Mouse (Mus musculus): ENCODE results near the gene Clca1. TPM values are rescaled to one million over a fixed set of nuclear protein-coding genes. Genes with fewer than 3 reads are reported as not detected.
"Not testable (repeated sequence)": the region's sequence is repeated elsewhere in the genome, so short reads cannot be mapped to it uniquely, and the experiment has no call there.

Clca1 gene
- polyA plus RNA-seq (2015; fragmentation: Nextera tagmentation; extraction: Ambion mirVana), result 0.08 TPM in 1 of 2 replicates, not detected in the other

- H3K4me1 ChIP-seq, result no peaks in the 10 kb centered on the region
- H3K4me2 ChIP-seq (replicated peaks), result no peak within 1 kb of the TSS
- H3K9ac ChIP-seq, result no peak within 1 kb of the TSS
- H3K9me3 ChIP-seq, result no peaks in the 10 kb centered on the region
- no peaks in the 10 kb centered on the region for H3K36me3 ChIP-seq
- H3K4me3 ChIP-seq, result no peak within 1 kb of the TSS
- ATAC-seq (ENCODE audit: low FRiP score, low read depth), result no peak
- H3K27me3 ChIP-seq, result no peaks in the 10 kb centered on the region
- no peak within 1 kb of the TSS for H3K27ac ChIP-seq
Observed at GRCm38 (mm10) chr3:145032676-145033075, at the start of gene Clca1. Gene Clca1 (minus strand): TSS chr3:145032776.

GRCm38 (mm10) chr3:145080904-145081303 is 48.3 kb upstream of the Clca1 start:
- H3K4me1 ChIP-seq, result no peaks in the 10 kb centered on the region
- no peaks in the 10 kb centered on the region for H3K36me3 ChIP-seq
- WGBS, result 78% methylated on average over 8 of the region's 8 CpGs
- H3K4me2 ChIP-seq (replicated peaks), result no peak overlapping the region
- no peaks in the 10 kb centered on the region for H3K9me3 ChIP-seq
- no peak overlapping the region for H3K27ac ChIP-seq
- no peak for ATAC-seq (ENCODE audit: low FRiP score, low read depth)
- H3K27me3 ChIP-seq, result no peaks in the 10 kb centered on the region
- no peak overlapping the region for H3K9ac ChIP-seq
- no peak overlapping the region for H3K4me3 ChIP-seq

DNA sequence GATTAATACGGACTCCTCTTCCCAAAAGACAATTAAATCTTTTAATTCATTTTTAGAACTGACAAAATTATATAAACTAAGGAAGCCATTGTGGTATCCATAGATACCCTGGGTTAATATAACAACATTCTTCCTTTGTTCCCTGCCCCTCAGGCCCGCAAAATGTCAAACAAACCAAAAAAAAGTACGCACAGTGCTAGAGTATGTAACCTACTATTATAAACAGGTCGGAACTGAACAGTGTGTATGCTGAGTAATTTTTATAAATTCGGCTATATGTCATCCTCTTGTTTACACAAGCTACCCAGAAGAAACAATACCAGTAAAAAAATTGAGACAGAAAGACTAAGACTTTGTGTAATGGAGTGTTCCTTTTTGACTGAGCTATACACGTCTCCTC is 45.8 kb upstream of the Clca1 start:
- no peaks in the 10 kb centered on the region for H3K36me3 ChIP-seq
- no peak overlapping the region for H3K4me3 ChIP-seq
- H3K27me3 ChIP-seq, result no peaks in the 10 kb centered on the region
- WGBS, result 89% methylated on average over 6 of the region's 6 CpGs
- no peak overlapping the region for H3K27ac ChIP-seq
- no peaks in the 10 kb centered on the region for H3K4me1 ChIP-seq
- no peak for ATAC-seq (ENCODE audit: low FRiP score, low read depth)
- no peak overlapping the region for H3K4me2 ChIP-seq (replicated peaks)
- no peaks in the 10 kb centered on the region for H3K9me3 ChIP-seq
- H3K9ac ChIP-seq, result no peak overlapping the region

DNA sequence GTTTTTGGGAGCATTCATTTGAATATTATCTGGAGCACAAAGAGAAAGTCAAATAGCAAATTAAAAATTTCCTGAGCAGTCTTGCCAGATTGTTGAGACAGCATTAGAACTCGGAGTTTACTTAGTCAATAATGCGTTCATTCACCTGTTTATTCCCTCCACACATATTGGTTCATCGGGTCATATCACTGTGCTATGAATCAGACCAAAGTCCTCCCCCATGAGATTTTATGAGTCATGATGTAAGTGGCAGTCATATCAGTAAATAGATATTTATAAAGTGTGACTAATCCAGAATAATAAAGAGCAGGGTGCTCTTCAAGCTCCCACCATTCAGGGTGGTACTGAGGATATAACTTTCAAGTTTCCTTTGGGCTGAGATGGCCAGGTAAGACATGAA is 39.8 kb upstream of the Clca1 start:
- Histone ChIP-seq H3K4me2 (replicated peaks) (no peak overlapping the region), H3K27ac (no peak overlapping the region), H3K9ac (no peak overlapping the region), H3K4me1 (no peaks in the 10 kb centered on the region), H3K4me3 (no peak overlapping the region), H3K9me3 (no peaks in the 10 kb centered on the region), H3K36me3 (no peaks in the 10 kb centered on the region), H3K27me3 (no peaks in the 10 kb centered on the region)
- 88% methylated on average over 3 of the region's 3 CpGs for WGBS
- no peak for ATAC-seq (ENCODE audit: low FRiP score, low read depth)

GRCm38 (mm10) chr3:145068964-145069363 is 36.4 kb upstream of the Clca1 start:
- Histone ChIP-seq H3K9ac (no peak overlapping the region), H3K4me2 (replicated peaks) (no peak overlapping the region), H3K4me3 (no peak overlapping the region), H3K36me3 (no peaks in the 10 kb centered on the region), H3K27ac (no peak overlapping the region), H3K9me3 (no peaks in the 10 kb centered on the region), H3K27me3 (no peaks in the 10 kb centered on the region), H3K4me1 (no peaks in the 10 kb centered on the region)
- 80% methylated on average over 4 of the region's 4 CpGs for WGBS
- ATAC-seq (ENCODE audit: low FRiP score, low read depth), result no peak

DNA sequence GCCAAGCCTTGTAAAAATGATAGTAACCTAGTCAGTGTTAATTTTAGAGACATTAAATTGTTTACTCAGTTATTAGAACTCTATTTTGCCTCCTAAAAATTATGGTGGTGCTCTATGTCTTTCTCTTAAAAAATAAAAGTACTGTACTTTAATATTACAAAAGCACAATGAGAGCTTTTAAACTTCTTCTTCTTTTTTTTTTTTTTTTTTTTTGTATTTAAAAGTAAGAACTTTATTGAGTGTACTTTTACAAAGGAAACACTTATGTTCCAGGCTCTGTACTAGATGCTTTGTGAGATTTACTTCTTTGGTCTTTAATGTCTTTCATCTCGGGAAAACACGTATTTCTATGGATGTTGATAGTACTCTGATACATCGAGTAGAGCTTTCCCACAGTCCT is 22.6 kb upstream of the Clca1 start:
- H3K27me3 ChIP-seq; H3K4me3 ChIP-seq; H3K4me1 ChIP-seq; ATAC-seq (ENCODE audit: low FRiP score, low read depth); H3K4me2 ChIP-seq (replicated peaks); H3K9me3 ChIP-seq; H3K9ac ChIP-seq; H3K36me3 ChIP-seq; H3K27ac ChIP-seq: not testable (repeated sequence)
- WGBS, result 87% methylated on average over 3 of the region's 3 CpGs

DNA sequence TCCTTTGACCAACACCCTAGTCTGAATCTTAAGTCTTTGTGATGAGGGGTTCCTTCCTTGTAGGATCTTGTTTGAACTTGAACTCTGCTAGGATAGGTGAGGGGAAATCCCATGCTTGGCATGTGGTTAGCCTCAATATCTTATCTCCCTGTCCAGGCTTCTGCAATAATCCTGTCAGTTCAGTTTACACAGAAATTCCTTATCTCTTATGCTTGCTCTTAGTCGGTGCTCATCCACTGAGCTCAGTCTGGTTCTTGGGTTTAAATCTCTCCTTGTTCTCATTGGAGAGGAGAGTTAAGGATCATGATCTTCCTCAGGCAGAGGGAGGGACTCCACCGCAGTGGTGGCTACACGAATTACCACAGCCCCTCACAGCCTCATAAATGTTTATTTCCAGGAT is 17.2 kb upstream of the Clca1 start:
- 59% methylated on average over 3 of the region's 3 CpGs for WGBS
- Histone ChIP-seq H3K36me3 (no peaks in the 10 kb centered on the region), H3K27ac (no peak overlapping the region), H3K27me3 (no peaks in the 10 kb centered on the region), H3K4me2 (replicated peaks) (no peak overlapping the region), H3K4me3 (no peak overlapping the region), H3K4me1 (no peaks in the 10 kb centered on the region), H3K9me3 (no peaks in the 10 kb centered on the region), H3K9ac (no peak overlapping the region)
- ATAC-seq (ENCODE audit: low FRiP score, low read depth), result no peak

DNA sequence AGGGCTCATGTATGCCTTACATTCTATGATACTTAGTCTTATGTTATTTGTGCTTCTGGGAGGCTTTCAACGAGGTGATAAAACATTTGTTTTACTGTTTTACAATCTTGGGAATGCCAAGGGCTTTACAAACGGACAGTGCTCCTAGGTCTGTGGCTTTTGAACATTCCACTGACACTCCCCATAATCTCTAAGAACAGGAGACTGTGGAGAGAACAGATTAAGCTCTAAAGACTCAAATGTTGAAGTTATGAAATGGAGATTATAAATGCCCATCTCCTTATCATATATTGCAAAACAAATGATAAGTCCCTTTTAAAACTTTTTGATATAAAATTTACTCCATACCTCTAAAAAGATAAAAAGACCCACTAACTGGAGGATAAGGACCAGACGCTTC is 6.2 kb upstream of the Clca1 start:
- no peak overlapping the region for H3K27ac ChIP-seq

DNA sequence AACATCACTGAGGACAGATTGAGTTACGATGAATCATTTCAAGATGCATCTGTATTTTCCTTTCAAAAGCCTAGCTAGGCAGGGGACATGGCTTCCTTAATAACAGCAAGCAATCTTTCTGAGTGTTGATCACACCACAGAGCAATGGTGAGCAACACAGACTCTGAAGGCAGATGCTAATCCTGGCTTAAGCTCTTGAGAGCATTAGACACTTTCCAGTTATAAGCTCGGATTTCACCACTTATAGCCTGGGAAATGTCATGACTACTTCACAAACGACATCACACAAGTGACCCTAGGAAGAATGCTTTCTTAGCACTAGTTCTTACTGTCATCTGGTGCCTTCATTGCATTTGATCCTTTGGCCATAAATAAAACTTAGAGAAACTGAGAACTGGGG is 4.5 kb downstream of the Clca1 start:
- H3K36me3 ChIP-seq, result no peaks in the 10 kb centered on the region
- ATAC-seq (ENCODE audit: low FRiP score, low read depth), result no peak
- H3K27ac ChIP-seq, result no peak overlapping the region
- no peak overlapping the region for H3K4me2 ChIP-seq (replicated peaks)
- H3K9ac ChIP-seq, result no peak overlapping the region
- no peak overlapping the region for H3K4me3 ChIP-seq
- no peaks in the 10 kb centered on the region for H3K27me3 ChIP-seq
- H3K9me3 ChIP-seq, result no peaks in the 10 kb centered on the region
- H3K4me1 ChIP-seq, result no peaks in the 10 kb centered on the region
- WGBS, result 60% methylated on average over 3 of the region's 3 CpGs

More for the DNA sequence above, 6.2 kb upstream of the Clca1 start:
- Histone ChIP-seq H3K27me3 (no peaks in the 10 kb centered on the region), H3K9me3 (no peaks in the 10 kb centered on the region), H3K4me1 (no peaks in the 10 kb centered on the region), H3K36me3 (no peaks in the 10 kb centered on the region), H3K4me2 (replicated peaks) (no peak overlapping the region), H3K4me3 (no peak overlapping the region), H3K9ac (no peak overlapping the region)
- no peak for ATAC-seq (ENCODE audit: low FRiP score, low read depth)
- 39% methylated on average over 3 of the region's 3 CpGs for WGBS

DNA sequence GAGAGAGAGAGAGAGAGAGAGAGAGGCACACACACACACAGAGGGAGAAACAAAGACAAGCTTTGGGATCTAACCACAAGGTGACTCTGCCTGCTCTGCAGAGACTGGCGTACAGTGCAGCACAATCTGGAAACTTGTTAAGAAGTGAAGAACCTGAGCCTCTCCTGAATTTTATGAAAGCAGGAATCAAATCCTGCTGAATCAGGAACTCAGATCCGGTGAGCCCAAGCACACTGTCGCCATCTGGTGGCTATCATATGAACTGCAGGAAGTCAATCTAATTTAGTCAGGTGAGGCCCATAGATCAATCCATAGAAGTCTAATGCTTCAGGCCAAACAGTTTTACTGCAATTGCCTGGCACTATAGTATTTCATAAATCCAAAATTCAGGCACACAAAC is 5.8 kb downstream of the Clca1 start:
- no peak overlapping the region for H3K4me3 ChIP-seq
- no peak overlapping the region for H3K4me2 ChIP-seq (replicated peaks)
- H3K27me3 ChIP-seq, result no peaks in the 10 kb centered on the region
- no peaks in the 10 kb centered on the region for H3K4me1 ChIP-seq
- no peak for ATAC-seq (ENCODE audit: low FRiP score, low read depth)
- no peaks in the 10 kb centered on the region for H3K36me3 ChIP-seq
- 29% methylated on average over 3 of the region's 3 CpGs for WGBS
- H3K9ac ChIP-seq, result no peak overlapping the region
- H3K9me3 ChIP-seq, result no peaks in the 10 kb centered on the region
- no peak overlapping the region for H3K27ac ChIP-seq

DNA sequence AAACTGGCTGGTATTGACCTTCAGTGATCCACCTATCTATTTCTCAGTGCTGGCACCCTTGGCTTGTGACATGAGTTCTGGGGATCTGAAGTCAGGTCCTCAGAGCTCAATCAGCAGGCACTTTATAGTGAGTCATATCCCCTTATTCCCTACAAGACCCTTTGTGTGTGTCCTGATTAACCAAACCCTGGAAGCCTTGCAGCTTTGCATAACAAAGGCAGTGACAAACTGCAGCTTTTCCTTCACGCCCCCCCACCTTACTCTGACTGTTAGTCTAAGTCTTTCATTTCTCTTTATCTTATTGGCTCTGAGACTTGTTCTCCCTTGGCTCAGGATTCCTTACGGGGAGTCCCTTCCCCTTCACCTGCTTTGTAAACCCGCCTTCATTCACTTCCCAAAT is 14.8 kb downstream of the Clca1 start:
- no peak overlapping the region for H3K4me2 ChIP-seq (replicated peaks)
- H3K27me3 ChIP-seq, result no peaks in the 10 kb centered on the region
- WGBS, result 74% methylated on average over 3 of the region's 3 CpGs
- H3K36me3 ChIP-seq, result no peaks in the 10 kb centered on the region
- H3K9me3 ChIP-seq, result no peaks in the 10 kb centered on the region
- H3K4me3 ChIP-seq, result no peak overlapping the region
- no peak overlapping the region for H3K27ac ChIP-seq
- H3K9ac ChIP-seq, result no peak overlapping the region
- H3K4me1 ChIP-seq, result no peaks in the 10 kb centered on the region
- no peak for ATAC-seq (ENCODE audit: low FRiP score, low read depth)

DNA sequence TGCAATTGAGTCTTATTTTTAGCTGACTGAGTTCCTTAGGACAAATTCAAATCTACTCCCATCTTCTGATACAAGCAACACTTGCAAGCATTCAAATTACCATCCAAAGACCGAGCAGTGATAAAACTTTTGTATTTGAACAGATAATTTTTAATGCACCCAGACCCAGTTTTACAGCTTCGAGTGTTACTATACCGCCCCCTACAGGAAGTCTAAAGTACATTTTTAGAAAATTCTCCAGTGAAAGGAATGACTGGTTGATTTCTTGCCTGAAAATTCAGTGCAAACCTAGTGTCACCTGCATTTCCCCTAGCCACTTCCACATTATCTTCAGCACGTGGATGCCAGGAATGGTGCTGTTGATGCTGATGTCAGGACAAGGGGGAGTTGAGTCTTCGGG is 28.2 kb downstream of the Clca1 start:
- Histone ChIP-seq H3K9ac (no peak overlapping the region), H3K9me3 (no peaks in the 10 kb centered on the region), H3K4me1 (no peaks in the 10 kb centered on the region), H3K4me2 (replicated peaks) (no peak overlapping the region), H3K27me3 (no peaks in the 10 kb centered on the region), H3K27ac (no peak overlapping the region), H3K36me3 (no peaks in the 10 kb centered on the region), H3K4me3 (no peak overlapping the region)
- no peak for ATAC-seq (ENCODE audit: low FRiP score, low read depth)
- 39% methylated on average over 5 of the region's 5 CpGs for WGBS

- H3K36me3 ChIP-seq, result no peaks in the 10 kb centered on the region
- H3K4me3 ChIP-seq, result no peak overlapping the region
- ATAC-seq (ENCODE audit: low FRiP score, low read depth), result no peak
- H3K4me2 ChIP-seq (replicated peaks), result no peak overlapping the region
- 53% methylated on average over 1 of the region's 1 CpGs for WGBS
- no peaks in the 10 kb centered on the region for H3K9me3 ChIP-seq
- no peaks in the 10 kb centered on the region for H3K4me1 ChIP-seq
- H3K27ac ChIP-seq, result no peak overlapping the region
- H3K27me3 ChIP-seq, result no peaks in the 10 kb centered on the region
- no peak overlapping the region for H3K9ac ChIP-seq
Observed at GRCm38 (mm10) chr3:145000912-145001311, 31.7 kb downstream of the Clca1 start.
